Mouse (Mus musculus): Measurements from ENCODE around the gene Olfr159. TPM values are rescaled to one million over a fixed set of nuclear protein-coding genes. Genes with fewer than 3 reads are reported as not detected.

Gene Olfr159
- polyA plus RNA-seq, 1 experiment from 2014 or later: not detected

- H3K9me3 ChIP-seq (ENCODE audit: control insufficient read depth, low read length): no peaks in the 10 kb centered on the region
- H3K4me1 ChIP-seq (replicated peaks; ENCODE audit: control insufficient read depth, insufficient read depth, low read length): no peaks in the 10 kb centered on the region
- no peak for DNase-seq (ENCODE audit: low spot score)
- H3K4me2 ChIP-seq (ENCODE audit: low read depth, low read length, severe bottlenecking): no peak overlapping the region
- no peak overlapping the region for H3K4me3 ChIP-seq (ENCODE audit: low read depth, low read length)
- H3K9ac ChIP-seq (ENCODE audit: low read length): no peak overlapping the region
- WGBS: 78% methylated on average over 2 of the region's 2 CpGs
- H3K36me3 ChIP-seq (ENCODE audit: control insufficient read depth, insufficient read depth, low read length): no peaks in the 10 kb centered on the region
- H3K27ac ChIP-seq (ENCODE audit: low read depth, low read length): no peak overlapping the region
- no peak for ATAC-seq (replicated peaks; ENCODE audit: low FRiP score)
- no peaks in the 10 kb centered on the region for H3K27me3 ChIP-seq (ENCODE audit: control insufficient read depth, insufficient read depth, low read length)
Measured at GRCm38 (mm10) chr4:43761336-43761735, 9.5 kb downstream of the Olfr159 start.

- Histone ChIP-seq H3K4me1 (replicated peaks; ENCODE audit: control insufficient read depth, insufficient read depth, low read length) (no peaks in the 10 kb centered on the region), H3K27ac (ENCODE audit: low read depth, low read length) (no peak overlapping the region), H3K36me3 (ENCODE audit: control insufficient read depth, insufficient read depth, low read length) (no peaks in the 10 kb centered on the region), H3K4me3 (ENCODE audit: low read depth, low read length) (no peak overlapping the region), H3K4me2 (ENCODE audit: low read depth, low read length, severe bottlenecking) (no peak overlapping the region), H3K9ac (ENCODE audit: low read length) (no peak overlapping the region), H3K9me3 (ENCODE audit: control insufficient read depth, low read length) (no peaks in the 10 kb centered on the region), H3K27me3 (ENCODE audit: control insufficient read depth, insufficient read depth, low read length) (no peaks in the 10 kb centered on the region)
- WGBS: 73% methylated on average over 10 of the region's 10 CpGs
- DNase-seq (ENCODE audit: low spot score) (peak; percentile 59), ATAC-seq (replicated peaks; ENCODE audit: low FRiP score) (no peak)
Measured at GRCm38 (mm10) chr4:43760460-43760859, 10.3 kb downstream of the Olfr159 start.

- H3K4me3 ChIP-seq (ENCODE audit: low read depth, low read length): no peak overlapping the region
- H3K9me3 ChIP-seq (ENCODE audit: control insufficient read depth, low read length): no peaks in the 10 kb centered on the region
- no peak for DNase-seq (ENCODE audit: low spot score)
- H3K27ac ChIP-seq (ENCODE audit: low read depth, low read length): no peak overlapping the region
- no peak overlapping the region for H3K4me2 ChIP-seq (ENCODE audit: low read depth, low read length, severe bottlenecking)
- H3K4me1 ChIP-seq (replicated peaks; ENCODE audit: control insufficient read depth, insufficient read depth, low read length): no peaks in the 10 kb centered on the region
- ATAC-seq (replicated peaks; ENCODE audit: low FRiP score): no peak
- whole genome bisulfite sequencing: 84% methylated on average over 21 of the region's 21 CpGs
- H3K36me3 ChIP-seq (ENCODE audit: control insufficient read depth, insufficient read depth, low read length): no peaks in the 10 kb centered on the region
- H3K9ac ChIP-seq (ENCODE audit: low read length): no peak overlapping the region
- H3K27me3 ChIP-seq (ENCODE audit: control insufficient read depth, insufficient read depth, low read length): no peaks in the 10 kb centered on the region
Measured at GRCm38 (mm10) chr4:43759571-43760418, 11.0 kb downstream of the Olfr159 start.

- no peaks in the 10 kb centered on the region for H3K36me3 ChIP-seq (ENCODE audit: control insufficient read depth, insufficient read depth, low read length)
- WGBS: 81% methylated on average over 6 of the region's 6 CpGs
- H3K9me3 ChIP-seq (ENCODE audit: control insufficient read depth, low read length): no peaks in the 10 kb centered on the region
- no peaks in the 10 kb centered on the region for H3K4me1 ChIP-seq (replicated peaks; ENCODE audit: control insufficient read depth, insufficient read depth, low read length)
- DNase-seq (ENCODE audit: low spot score) (no peak), ATAC-seq (replicated peaks; ENCODE audit: low FRiP score) (no peak)
- H3K9ac ChIP-seq (ENCODE audit: low read length): no peak overlapping the region
- H3K27me3 ChIP-seq (ENCODE audit: control insufficient read depth, insufficient read depth, low read length): no peaks in the 10 kb centered on the region
- no peak overlapping the region for H3K4me3 ChIP-seq (ENCODE audit: low read depth, low read length)
- H3K4me2 ChIP-seq (ENCODE audit: low read depth, low read length, severe bottlenecking): no peak overlapping the region
- no peak overlapping the region for H3K27ac ChIP-seq (ENCODE audit: low read depth, low read length)
Measured at GRCm38 (mm10) chr4:43757213-43757612, 13.6 kb downstream of the Olfr159 start.

- H3K4me1 ChIP-seq (replicated peaks; ENCODE audit: control insufficient read depth, insufficient read depth, low read length): no peaks in the 10 kb centered on the region
- no peak overlapping the region for H3K27ac ChIP-seq (ENCODE audit: low read depth, low read length)
- no peaks in the 10 kb centered on the region for H3K27me3 ChIP-seq (ENCODE audit: control insufficient read depth, insufficient read depth, low read length)
- H3K4me3 ChIP-seq (ENCODE audit: low read depth, low read length): no peak overlapping the region
- H3K4me2 ChIP-seq (ENCODE audit: low read depth, low read length, severe bottlenecking): no peak overlapping the region
- H3K9me3 ChIP-seq (ENCODE audit: control insufficient read depth, low read length): no peaks in the 10 kb centered on the region
- H3K36me3 ChIP-seq (ENCODE audit: control insufficient read depth, insufficient read depth, low read length): no peaks in the 10 kb centered on the region
- 19% methylated on average over 6 of the region's 6 CpGs for WGBS
- ATAC-seq (replicated peaks; ENCODE audit: low FRiP score) (no peak), DNase-seq (ENCODE audit: low spot score) (no peak)
- H3K9ac ChIP-seq (ENCODE audit: low read length): no peak overlapping the region
Measured at GRCm38 (mm10) chr4:43745187-43745586, 25.6 kb downstream of the Olfr159 start.

GRCm38 (mm10) chr4:43743099-43743498 is 27.7 kb downstream of the Olfr159 start:
- Histone ChIP-seq H3K4me2 (ENCODE audit: low read depth, low read length, severe bottlenecking) (no peak overlapping the region), H3K9me3 (ENCODE audit: control insufficient read depth, low read length) (no peaks in the 10 kb centered on the region), H3K4me1 (replicated peaks; ENCODE audit: control insufficient read depth, insufficient read depth, low read length) (no peaks in the 10 kb centered on the region), H3K27me3 (ENCODE audit: control insufficient read depth, insufficient read depth, low read length) (no peaks in the 10 kb centered on the region), H3K27ac (ENCODE audit: low read depth, low read length) (no peak overlapping the region), H3K36me3 (ENCODE audit: control insufficient read depth, insufficient read depth, low read length) (no peaks in the 10 kb centered on the region), H3K4me3 (ENCODE audit: low read depth, low read length) (no peak overlapping the region), H3K9ac (ENCODE audit: low read length) (no peak overlapping the region)
- no peak for ATAC-seq (replicated peaks; ENCODE audit: low FRiP score)
- DNase-seq (ENCODE audit: low spot score): peak; percentile 26
- 71% methylated on average over 1 of the region's 1 CpGs for WGBS

- Histone ChIP-seq H3K4me2 (ENCODE audit: low read depth, low read length, severe bottlenecking) (no peak overlapping the region), H3K9me3 (ENCODE audit: control insufficient read depth, low read length) (no peaks in the 10 kb centered on the region), H3K9ac (ENCODE audit: low read length) (no peak overlapping the region), H3K4me1 (replicated peaks; ENCODE audit: control insufficient read depth, insufficient read depth, low read length) (no peaks in the 10 kb centered on the region), H3K4me3 (ENCODE audit: low read depth, low read length) (no peak overlapping the region), H3K27me3 (ENCODE audit: control insufficient read depth, insufficient read depth, low read length) (no peaks in the 10 kb centered on the region), H3K36me3 (ENCODE audit: control insufficient read depth, insufficient read depth, low read length) (no peaks in the 10 kb centered on the region), H3K27ac (ENCODE audit: low read depth, low read length) (no peak overlapping the region)
- ATAC-seq (replicated peaks; ENCODE audit: low FRiP score): no peak
- 30% methylated on average over 4 of the region's 4 CpGs for WGBS
- DNase-seq (ENCODE audit: low spot score): peak; percentile 39
Measured at GRCm38 (mm10) chr4:43742637-43743036, 28.2 kb downstream of the Olfr159 start.

- no peak overlapping the region for H3K4me2 ChIP-seq (ENCODE audit: low read depth, low read length, severe bottlenecking)
- no peak for DNase-seq (ENCODE audit: low spot score)
- no peak overlapping the region for H3K9ac ChIP-seq (ENCODE audit: low read length)
- no peaks in the 10 kb centered on the region for H3K9me3 ChIP-seq (ENCODE audit: control insufficient read depth, low read length)
- H3K27me3 ChIP-seq (ENCODE audit: control insufficient read depth, insufficient read depth, low read length): no peaks in the 10 kb centered on the region
- no peak overlapping the region for H3K27ac ChIP-seq (ENCODE audit: low read depth, low read length)
- no peak overlapping the region for H3K4me3 ChIP-seq (ENCODE audit: low read depth, low read length)
- no peaks in the 10 kb centered on the region for H3K4me1 ChIP-seq (replicated peaks; ENCODE audit: control insufficient read depth, insufficient read depth, low read length)
- H3K36me3 ChIP-seq (ENCODE audit: control insufficient read depth, insufficient read depth, low read length): no peaks in the 10 kb centered on the region
- WGBS: 75% methylated on average over 5 of the region's 5 CpGs
- no peak for ATAC-seq (replicated peaks; ENCODE audit: low FRiP score)
Measured at GRCm38 (mm10) chr4:43741526-43741925, 29.3 kb downstream of the Olfr159 start.

All from forebrain, embryonic 11.5 days (tissue).